Mouse (Mus musculus) cerebellum, adult 9-10 months (tissue): ENCODE results near the gene Nle1.

Experiments
- DNase-seq: peaks from one replicate; pipeline ENCODE4 v3.0.0; 2022

Gene Nle1

GRCm38 (mm10) chr11:82866850-82867564 is 41.2 kb downstream of the Nle1 start:
- DNase-seq, result no peak

- no peak for DNase-seq
Observed at GRCm38 (mm10) chr11:82865957-82866356, 42.3 kb downstream of the Nle1 start.

GRCm38 (mm10) chr11:82863488-82863931 is 44.7 kb downstream of the Nle1 start:
- no peak for DNase-seq

DNA sequence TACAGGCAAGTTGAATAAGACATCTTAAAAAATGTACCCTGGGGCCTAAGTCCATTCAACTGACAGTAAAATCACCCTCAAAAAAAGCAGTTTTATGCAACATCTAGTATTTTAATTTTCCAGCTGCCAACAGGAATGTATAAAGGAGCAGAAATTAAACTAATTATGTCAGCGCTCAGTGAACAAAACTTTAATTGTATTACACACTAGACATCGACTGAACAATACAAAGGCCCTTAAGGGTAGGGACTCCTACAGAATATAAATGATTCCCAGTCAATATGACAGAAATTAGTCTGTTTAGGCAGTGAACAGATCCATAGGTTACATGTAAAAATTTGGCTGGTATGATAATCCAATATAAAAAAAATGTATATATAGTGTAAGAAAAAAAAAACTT is 45.2 kb downstream of the Nle1 start:
- DNase-seq, result no peak

DNA sequence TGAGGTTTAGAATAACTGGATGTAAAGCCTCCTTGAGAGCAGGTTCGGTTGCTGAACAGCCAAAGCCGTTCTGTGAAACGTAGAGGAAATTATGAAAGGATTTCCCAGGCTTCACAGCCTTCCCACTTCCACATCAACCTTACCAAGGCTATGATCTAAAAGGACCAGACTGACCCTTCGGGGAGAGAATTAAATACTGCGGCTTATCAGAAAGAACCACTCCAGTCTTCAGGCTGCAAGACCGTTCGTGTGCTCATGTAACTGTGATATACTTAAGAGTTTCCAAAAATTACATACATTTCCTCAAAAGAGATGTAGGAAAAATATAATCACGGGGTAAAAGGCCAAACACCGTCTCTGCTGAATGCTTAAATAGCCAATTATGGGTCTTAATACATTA is 45.6 kb downstream of the Nle1 start:
- no peak for DNase-seq

DNA sequence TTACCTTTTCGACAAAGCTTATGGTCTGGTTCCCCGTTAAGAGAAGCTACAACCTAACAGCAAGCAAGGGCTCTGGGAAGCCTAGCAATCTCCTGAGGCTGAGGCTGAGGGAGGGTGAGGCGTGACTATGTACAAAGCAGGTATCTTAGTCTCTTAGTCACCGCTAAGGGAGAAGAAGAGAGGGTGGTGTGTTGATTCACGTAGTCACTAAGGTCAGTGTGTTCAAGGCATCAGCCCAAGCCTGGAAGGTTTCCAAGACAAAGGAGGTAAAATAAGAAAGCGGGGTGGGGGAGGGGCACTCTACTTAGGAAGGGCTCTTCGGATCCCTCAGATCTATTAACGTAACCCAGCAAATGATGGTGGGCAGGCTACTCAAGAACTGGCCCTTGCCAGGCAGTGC is 46.7 kb downstream of the Nle1 start:
- no peak for DNase-seq

DNA sequence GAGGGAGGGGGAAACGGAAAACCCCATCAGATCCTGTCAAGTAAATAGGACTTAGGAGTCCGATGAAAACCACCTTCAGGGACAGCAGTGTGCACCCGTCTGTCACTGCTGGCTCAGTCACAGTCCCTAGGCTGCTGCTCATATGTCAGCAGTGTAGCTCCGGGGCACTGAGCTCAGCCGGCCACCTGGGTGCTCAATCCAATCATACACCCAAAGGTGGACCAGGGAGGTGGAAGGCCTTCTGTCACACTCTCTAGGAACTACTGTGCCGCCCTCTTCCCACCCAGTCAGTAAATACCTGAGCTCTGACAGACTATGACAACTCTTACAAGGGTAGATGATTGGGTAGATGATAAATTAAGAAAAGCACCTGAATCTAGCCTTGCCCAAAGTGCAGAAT is 47.5 kb downstream of the Nle1 start:
- DNase-seq, result no peak

GRCm38 (mm10) chr11:82857307-82857848 is 50.8 kb downstream of the Nle1 start:
- DNase-seq, result no peak

DNA sequence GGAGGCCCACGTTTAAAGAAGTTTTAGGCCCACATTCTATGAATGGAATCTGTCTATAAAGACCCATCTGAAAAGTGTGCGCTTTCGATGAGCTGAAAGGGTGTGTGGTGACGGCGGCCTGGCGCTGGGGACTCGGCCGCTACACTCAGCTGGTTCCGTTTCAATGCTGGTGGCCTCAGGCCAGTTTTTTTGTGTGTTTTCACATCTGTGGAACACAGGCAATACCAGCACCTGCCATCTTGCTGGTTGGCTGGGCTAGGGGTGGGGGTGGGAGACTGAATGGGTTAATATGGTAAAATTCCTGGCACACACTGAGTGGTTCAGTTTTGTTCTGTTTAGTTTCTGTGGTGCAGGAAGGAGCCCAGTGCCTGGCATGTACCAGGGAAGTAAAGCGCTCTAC is 52.2 kb downstream of the Nle1 start:
- no peak for DNase-seq

- DNase-seq, result no peak
Observed at GRCm38 (mm10) chr11:82855327-82855973, 52.8 kb downstream of the Nle1 start.

DNA sequence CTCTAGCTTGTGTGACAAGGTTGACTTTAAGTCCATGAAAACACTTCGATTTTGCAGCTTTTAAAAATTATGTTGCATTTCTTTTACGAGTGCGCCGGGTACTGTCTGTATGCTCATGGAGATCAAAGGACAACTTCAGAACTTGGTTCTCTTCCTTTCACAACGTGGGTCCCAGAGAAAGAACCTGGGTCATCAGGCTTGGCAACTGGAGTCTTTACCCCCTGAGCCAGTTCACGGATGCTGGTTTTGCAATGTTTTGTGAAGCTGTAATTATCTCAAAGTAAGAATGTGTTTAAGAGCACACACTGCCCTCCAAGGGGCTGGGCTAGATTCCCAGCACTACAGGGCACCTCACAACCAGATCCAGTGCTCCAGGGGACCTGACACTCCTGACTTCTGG is 54.1 kb downstream of the Nle1 start:
- no peak for DNase-seq

DNA sequence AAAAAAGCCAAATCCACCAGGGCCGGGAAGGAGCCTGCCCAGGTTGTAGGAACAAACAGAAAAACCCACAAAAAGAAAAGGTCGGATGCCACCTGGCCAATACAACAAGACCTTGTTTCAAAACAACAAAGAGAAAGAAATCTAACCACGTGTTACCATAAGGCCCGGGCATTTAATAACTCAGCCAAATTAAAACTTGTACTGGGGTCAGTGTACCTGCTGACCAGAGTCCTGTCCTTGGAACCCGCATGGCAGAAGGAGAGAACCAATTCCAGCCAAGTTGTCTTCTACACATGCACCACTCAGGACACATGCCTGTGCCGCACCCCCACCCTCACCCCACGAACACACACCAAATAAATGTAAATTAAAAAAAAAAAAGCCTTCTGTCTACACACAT is 55.3 kb downstream of the Nle1 start:
- no peak for DNase-seq

- DNase-seq, result no peak
Observed at GRCm38 (mm10) chr11:82852540-82852939, 55.7 kb downstream of the Nle1 start.

DNA sequence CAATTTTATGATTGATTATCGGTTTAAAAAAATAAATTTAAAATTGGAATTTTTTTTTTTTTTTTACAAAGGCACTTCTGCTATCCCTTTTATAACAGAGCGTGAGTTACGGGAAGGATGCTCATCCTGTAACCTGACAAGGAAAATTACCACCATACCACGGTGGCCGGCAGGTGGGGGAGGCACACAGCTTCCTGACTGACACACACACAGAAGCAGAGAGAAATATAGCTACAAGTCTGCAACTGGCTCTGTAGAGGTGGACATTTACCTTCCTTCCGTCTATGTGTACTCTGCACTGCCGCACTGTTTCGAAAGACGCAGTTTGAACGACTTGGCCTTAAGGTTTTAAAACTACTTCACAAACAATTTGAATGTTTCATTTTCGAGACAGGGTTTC is 56.1 kb downstream of the Nle1 start:
- no peak for DNase-seq
